Mouse (Mus musculus) liver, postnatal 0 days (tissue): ENCODE results near the gene Chn1.

Experiments
- CTCF ChIP-seq: sonication (generic); IDR thresholded peaks from 2 replicates; pipeline ENCODE4 v1.5.1; 2016; ENCODE audit warnings: antibody characterized with exemption, low read depth
- EP300 ChIP-seq: IDR thresholded peaks from 2 replicates; pipeline ENCODE4 v1.6.1; 2016; ENCODE audit warnings: antibody characterized with exemption, low read depth, mild to moderate bottlenecking

DNA sequence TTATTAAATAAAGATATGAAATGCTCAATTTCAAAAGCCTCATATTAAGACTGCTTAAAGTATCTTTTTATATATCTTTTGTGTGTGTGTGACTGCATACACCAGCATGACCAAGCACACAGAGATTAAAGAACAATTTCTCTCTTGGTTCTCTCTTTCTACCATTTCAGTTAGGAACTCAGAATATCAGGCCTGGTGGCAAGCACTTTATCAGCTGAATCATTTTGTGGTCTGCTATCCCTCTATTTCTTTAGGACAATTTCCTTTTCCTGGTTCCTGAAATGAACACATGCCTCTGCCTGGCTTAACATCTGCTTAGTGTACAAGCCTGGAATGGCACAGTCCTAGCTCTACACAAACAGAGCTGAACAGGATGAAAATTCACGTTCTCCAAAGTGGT is 92.6 kb downstream of the Chn1 start:
- TF ChIP-seq CTCF: no peak
- no peak for TF ChIP-seq EP300
